Mouse (Mus musculus) heart, postnatal 0 days (tissue): ENCODE data around the gene D630003M21Rik. TPM values are rescaled to one million over a fixed set of nuclear protein-coding genes. Genes with fewer than 3 reads are reported as not detected.

Experiments
- ATAC-seq: fragments of 200-750 bp; cut with Nextera tagmentation; 2 replicates; pipeline ENCODE4 v1.8.0; 2017; ENCODE audit warnings: low read depth, moderate number of reproducible peaks, moderate library complexity; ENCODE audit not compliant: insufficient read depth
- DNase-seq: peaks from one replicate; pipeline ENCODE4 v3.0.0-alpha.2; 2016; ENCODE audit warnings: low spot score
- H3K27ac ChIP-seq: fragments of 300-500 bp; sonication (generic); 2 replicates; pipeline ENCODE4 v1.5.1; 2014; ENCODE audit warnings: low read depth, mild to moderate bottlenecking
- H3K27me3 ChIP-seq: fragments of 300-500 bp; sonication (generic); 2 replicates; pipeline ENCODE4 v1.6.1; 2014; ENCODE audit warnings: low read length, mixed read lengths; ENCODE audit not compliant: control insufficient read depth, insufficient read depth
- H3K36me3 ChIP-seq: fragments of 300-500 bp; sonication (generic); replicated peaks from 2 replicates; pipeline ENCODE4 v1.6.1; 2014; ENCODE audit warnings: low read length, mixed read lengths; ENCODE audit not compliant: control insufficient read depth, insufficient read depth
- H3K4me1 ChIP-seq: fragments of 300-500 bp; sonication (generic); 2 replicates; pipeline ENCODE4 v1.6.1; 2014; ENCODE audit warnings: antibody characterized with exemption; ENCODE audit not compliant: control insufficient read depth, insufficient read depth
- H3K4me2 ChIP-seq: fragments of 300-500 bp; sonication (generic); 2 replicates; pipeline ENCODE4 v1.6.1; 2014; ENCODE audit warnings: low read depth, mild to moderate bottlenecking, low read length, moderate library complexity
- H3K4me3 ChIP-seq: fragments of 300-500 bp; sonication (generic); 2 replicates; pipeline ENCODE4 v1.5.1; 2014; ENCODE audit warnings: low read depth, low read length
- H3K9ac ChIP-seq: fragments of 300-500 bp; sonication (generic); replicated peaks from 2 replicates; pipeline ENCODE4 v1.6.1; 2014; ENCODE audit warnings: low read depth, low read length, mixed read lengths
- H3K9me3 ChIP-seq: fragments of 300-500 bp; sonication (generic); replicated peaks from 2 replicates; pipeline ENCODE4 v1.6.1; 2016; ENCODE audit warnings: low read length; ENCODE audit not compliant: control insufficient read depth
- CTCF ChIP-seq: IDR thresholded peaks from 2 replicates; pipeline ENCODE4 v1.5.1; 2016; ENCODE audit warnings: antibody characterized with exemption, control low read depth, low read depth
- EP300 ChIP-seq: IDR thresholded peaks from 2 replicates; pipeline ENCODE4 v1.6.1; 2016; ENCODE audit warnings: antibody characterized with exemption, low read depth
- WGBS: fragments of 180-500 bp; shearing (Covaris S2); extraction: QIAGEN DNeasy Blood & Tissue Kit; methylation state at CpG from one replicate; pipeline ENCODE4 v1.1.7; 2014; 5-methylcytosine and 5-hydroxymethylcytosine counted together
- polyA plus RNA-seq: library from polyadenylated mRNA; unstranded; fragments of >200 nt; fragmentation: Nextera tagmentation; extraction: Ambion mirVana; gene quantifications from 2 replicates; pipeline ENCODE4 v1.2.1, GENCODE M21; 2015
- total RNA-seq: library from RNA; depleted of rRNA; stranded (reverse); fragments of >200 nt; gene quantifications from 2 replicates; pipeline ENCODE4 v1.2.3, GENCODE M21; 2014; ENCODE audit warnings: low replicate concordance

Gene D630003M21Rik
- total and polyA plus RNA-seq, 2 experiments from 2014 or later: 2.1 to 2.4 TPM

GRCm38 (mm10) chr2:158141271-158141670, 87.8 kb downstream of the D630003M21Rik start:
- H3K4me1 ChIP-seq: peaks cover 58% of the 10 kb centered on the region
- TF ChIP-seq EP300: no peak
- no peak for TF ChIP-seq CTCF
- no peaks in the 10 kb centered on the region for H3K9me3 ChIP-seq
- 0 out of 2 replicates have a peak overlapping the region, but pooled peaks have one; percentile 10 for H3K4me2 ChIP-seq
- ATAC-seq: no peak
- H3K4me3 ChIP-seq: no peak overlapping the region
- H3K27ac ChIP-seq: peak overlapping the region; percentile 96
- no peaks in the 10 kb centered on the region for H3K27me3 ChIP-seq
- H3K9ac ChIP-seq: peak overlapping the region; percentile 56
- 35% methylated on average over 7 of the region's 7 CpGs for WGBS
- H3K36me3 ChIP-seq: peaks cover 29% of the 10 kb centered on the region
- no peak for DNase-seq

- Histone ChIP-seq H3K4me3 (no peak overlapping the region), H3K4me2 (0 out of 2 replicates have a peak overlapping the region, but pooled peaks have one; percentile 10), H3K27ac (peak overlapping the region; percentile 96), H3K9ac (peak overlapping the region; percentile 56), H3K9me3 (no peaks in the 10 kb centered on the region), H3K4me1 (peaks cover 58% of the 10 kb centered on the region), H3K27me3 (no peaks in the 10 kb centered on the region), H3K36me3 (peaks cover 33% of the 10 kb centered on the region)
- 36% methylated on average over 5 of the region's 5 CpGs for WGBS
- ATAC-seq (peak; percentile 8; the same call in 1 of the 2 replicates), DNase-seq (peak; percentile 63)
- TF ChIP-seq EP300 (peak; percentile 71; the same call in 1 of the 2 replicates), CTCF (no peak)
Measured at GRCm38 (mm10) chr2:158140664-158141063, 88.4 kb downstream of the D630003M21Rik start.

- TF ChIP-seq EP300 (peak; percentile 93), CTCF (no peak)
- WGBS: 22% methylated on average over 7 of the region's 7 CpGs
- Histone ChIP-seq H3K4me1 (peaks cover 48% of the 10 kb centered on the region), H3K27ac (peak overlapping the region; percentile 96), H3K27me3 (no peaks in the 10 kb centered on the region), H3K9me3 (no peaks in the 10 kb centered on the region), H3K4me3 (no peak overlapping the region), H3K36me3 (peaks cover 41% of the 10 kb centered on the region), H3K4me2 (0 out of 2 replicates have a peak overlapping the region, but pooled peaks have one; percentile 11), H3K9ac (peak overlapping the region; percentile 50; the same call in 1 of the 2 replicates)
- peak; percentile 95 for DNase-seq
- peak; percentile 88 for ATAC-seq
Measured at GRCm38 (mm10) chr2:158139628-158140027, 89.4 kb downstream of the D630003M21Rik start.

GRCm38 (mm10) chr2:158138778-158139177, 90.2 kb downstream of the D630003M21Rik start:
- DNase-seq: no peak
- H3K27ac ChIP-seq: peak overlapping the region; percentile 96
- peaks cover 47% of the 10 kb centered on the region for H3K4me1 ChIP-seq
- TF ChIP-seq CTCF (no peak), EP300 (no peak)
- no peaks in the 10 kb centered on the region for H3K9me3 ChIP-seq
- H3K27me3 ChIP-seq: no peaks in the 10 kb centered on the region
- 67% methylated on average over 9 of the region's 9 CpGs for WGBS
- no peak overlapping the region for H3K4me3 ChIP-seq
- H3K36me3 ChIP-seq: peaks cover 49% of the 10 kb centered on the region
- peak overlapping the region; percentile 50; the same call in 1 of the 2 replicates for H3K9ac ChIP-seq
- no peak for ATAC-seq
- H3K4me2 ChIP-seq: no peak overlapping the region

GRCm38 (mm10) chr2:158137771-158138170, 91.3 kb downstream of the D630003M21Rik start:
- DNase-seq: no peak

GRCm38 (mm10) chr2:158136205-158136604, 92.8 kb downstream of the D630003M21Rik start:
- ATAC-seq: no peak

More at GRCm38 (mm10) chr2:158137771-158138170, 91.3 kb downstream of the D630003M21Rik start:
- no peak overlapping the region for H3K9ac ChIP-seq
- no peak overlapping the region for H3K27ac ChIP-seq
- H3K9me3 ChIP-seq: no peaks in the 10 kb centered on the region
- no peak for ATAC-seq
- 69% methylated on average over 12 of the region's 12 CpGs for WGBS
- peaks cover 39% of the 10 kb centered on the region for H3K4me1 ChIP-seq
- H3K4me2 ChIP-seq: no peak overlapping the region
- no peak overlapping the region for H3K4me3 ChIP-seq
- peaks cover 54% of the 10 kb centered on the region for H3K36me3 ChIP-seq
- no peaks in the 10 kb centered on the region for H3K27me3 ChIP-seq
- TF ChIP-seq CTCF (no peak), EP300 (no peak)

More at GRCm38 (mm10) chr2:158136205-158136604, 92.8 kb downstream of the D630003M21Rik start:
- peaks cover 29% of the 10 kb centered on the region for H3K4me1 ChIP-seq
- no peak overlapping the region for H3K4me3 ChIP-seq
- peaks cover 66% of the 10 kb centered on the region for H3K36me3 ChIP-seq
- TF ChIP-seq EP300 (no peak), CTCF (no peak)
- 41% methylated on average over 7 of the region's 7 CpGs for whole genome bisulfite sequencing
- H3K9me3 ChIP-seq: no peaks in the 10 kb centered on the region
- peak overlapping the region; percentile 45 for H3K27ac ChIP-seq
- no peaks in the 10 kb centered on the region for H3K27me3 ChIP-seq
- no peak for DNase-seq
- no peak overlapping the region for H3K9ac ChIP-seq
- H3K4me2 ChIP-seq: no peak overlapping the region
